Mouse (Mus musculus) urinary bladder, postnatal 14 days (tissue): ENCODE measurements around the gene Tmem106c.

Experiments used
- DNase-seq: peaks from one replicate; pipeline ENCODE4 v3.0.0; 2021; ENCODE audit warnings: low spot score

Gene Tmem106c

GRCm38 (mm10) chr15:98001321-98002112 lies 37.5 kb downstream of the Tmem106c start:
- DNase-seq: no peak

DNA sequence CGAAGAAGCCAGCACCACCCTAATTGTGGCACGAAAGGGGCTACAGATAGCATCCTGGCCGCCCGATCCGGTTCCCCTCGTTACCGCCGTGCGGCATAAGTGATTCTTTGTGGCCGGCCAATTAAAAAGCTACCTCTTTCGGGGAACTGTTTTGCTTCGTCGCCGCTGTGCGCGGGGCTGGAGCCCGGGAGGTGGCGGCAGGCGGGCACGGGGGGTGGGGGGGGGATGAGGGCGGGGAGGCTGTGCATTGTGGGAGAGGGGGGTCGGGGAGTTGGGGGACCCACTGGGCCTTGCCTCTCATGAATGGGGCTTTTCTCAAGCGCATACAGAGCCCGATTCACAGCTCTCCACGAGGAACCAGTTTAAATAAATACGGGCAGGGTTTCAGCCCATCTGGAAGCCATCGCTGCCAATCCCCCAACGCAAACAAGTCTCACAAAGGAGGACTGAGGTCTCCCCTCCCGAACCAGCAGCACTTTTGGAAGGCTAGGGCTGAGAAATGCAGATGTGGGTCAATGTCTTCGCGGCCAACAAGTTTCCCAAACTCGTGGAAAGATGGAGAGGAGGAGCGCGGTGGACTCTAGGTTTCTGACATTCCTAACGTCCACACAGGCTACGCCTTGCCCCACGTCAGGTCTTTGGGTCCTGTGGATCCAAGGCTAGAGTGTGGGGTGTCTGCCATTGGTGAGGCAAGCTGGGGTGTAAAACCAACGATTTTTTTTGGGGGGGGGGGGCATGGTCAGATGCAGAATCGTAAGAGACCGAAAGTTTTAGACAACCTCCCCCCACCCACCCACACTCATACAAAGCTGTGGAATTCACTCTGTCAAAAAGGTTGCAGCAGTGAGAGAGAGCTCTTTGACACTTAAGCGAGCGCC lies 38.4 kb downstream of the Tmem106c start:
- DNase-seq: no peak

DNA sequence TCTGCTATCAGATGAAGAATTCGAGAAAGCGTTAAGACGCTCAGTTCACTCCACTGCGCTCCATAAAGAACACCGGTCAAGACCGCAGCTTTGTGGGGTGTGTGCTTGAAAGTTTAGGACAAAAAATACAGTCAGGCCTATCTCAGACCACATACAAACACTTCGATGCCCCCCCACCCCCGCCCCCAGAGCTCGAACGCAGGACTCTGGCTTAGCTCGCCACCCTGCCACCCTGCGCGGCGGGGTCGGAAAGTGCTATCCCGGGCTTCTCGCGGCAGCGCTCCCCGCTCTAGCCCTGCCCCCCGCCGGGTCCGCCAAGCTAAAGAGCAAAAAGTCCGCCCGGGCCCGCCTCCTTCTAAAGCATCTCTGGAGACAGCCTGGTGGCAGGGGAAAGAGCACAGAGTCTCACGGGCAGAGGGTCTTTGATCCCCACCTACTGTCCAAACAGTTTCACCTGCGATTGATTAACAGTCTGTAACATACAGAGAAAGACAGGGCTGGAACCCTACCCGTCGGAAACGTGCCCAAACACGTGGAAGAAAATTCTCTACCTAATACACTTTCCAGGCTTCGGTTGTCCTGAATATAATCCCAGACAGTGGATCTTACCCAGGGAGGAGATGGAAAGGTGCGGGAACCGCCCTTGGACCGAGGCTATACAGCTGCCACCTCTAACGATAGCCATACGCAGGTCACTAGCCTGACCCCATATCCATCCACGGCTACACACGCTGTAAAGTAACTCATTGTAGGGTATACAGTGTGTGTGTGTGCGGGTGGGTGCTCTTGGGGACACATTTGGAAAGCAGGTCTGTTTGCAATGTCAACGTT lies 39.2 kb downstream of the Tmem106c start:
- peak; percentile 30 for DNase-seq

DNA sequence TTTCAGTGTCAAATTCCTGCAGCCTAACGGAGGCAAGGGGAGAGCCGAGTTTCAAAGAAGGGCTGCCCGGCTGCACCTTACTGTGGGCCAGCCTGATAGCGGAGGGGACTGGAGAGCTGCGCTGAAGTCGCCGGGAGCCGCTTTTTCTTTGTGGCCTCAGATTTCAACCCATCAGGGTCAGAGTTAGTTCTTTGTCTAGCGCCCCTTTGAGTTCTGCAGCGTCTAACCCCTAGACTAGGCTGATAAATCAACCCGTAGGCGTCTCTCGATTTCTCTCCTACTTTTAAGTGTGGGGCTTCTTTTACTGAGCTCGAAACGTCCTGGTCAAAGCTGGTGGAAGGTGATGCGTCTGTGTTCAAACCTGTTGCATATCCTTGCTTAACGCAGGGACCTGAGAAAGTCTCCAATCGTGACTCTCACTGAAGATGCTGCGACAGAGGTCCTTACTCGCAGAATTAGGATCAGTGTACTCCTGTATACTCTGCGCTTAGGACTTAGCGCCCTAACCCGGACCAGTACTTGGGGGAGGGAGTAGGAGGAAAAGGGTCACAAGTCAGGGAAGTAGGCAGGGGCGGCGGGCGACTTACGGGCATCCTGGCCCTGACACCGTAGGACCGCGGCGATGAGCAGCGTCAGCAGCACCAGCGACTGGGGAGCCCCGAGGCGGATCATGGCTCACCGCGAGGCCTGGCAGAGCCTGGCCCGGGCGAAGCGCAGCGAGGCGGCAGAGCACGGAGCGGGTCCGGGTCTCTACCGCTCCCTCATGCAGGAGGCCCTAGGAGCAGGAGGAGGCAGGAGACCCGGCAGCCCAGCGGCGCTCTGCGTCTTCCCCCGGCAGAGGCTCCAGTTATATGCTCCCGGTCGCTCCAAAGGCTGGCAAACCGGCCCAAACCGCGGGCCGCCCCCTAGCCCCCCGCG lies 40.1 kb downstream of the Tmem106c start, which contains the start of gene Col2a1:
TSS of gene Col2a1 (minus strand) at position 874 of the 918 bp plus-strand sequence.
- DNase-seq: no peak

DNA sequence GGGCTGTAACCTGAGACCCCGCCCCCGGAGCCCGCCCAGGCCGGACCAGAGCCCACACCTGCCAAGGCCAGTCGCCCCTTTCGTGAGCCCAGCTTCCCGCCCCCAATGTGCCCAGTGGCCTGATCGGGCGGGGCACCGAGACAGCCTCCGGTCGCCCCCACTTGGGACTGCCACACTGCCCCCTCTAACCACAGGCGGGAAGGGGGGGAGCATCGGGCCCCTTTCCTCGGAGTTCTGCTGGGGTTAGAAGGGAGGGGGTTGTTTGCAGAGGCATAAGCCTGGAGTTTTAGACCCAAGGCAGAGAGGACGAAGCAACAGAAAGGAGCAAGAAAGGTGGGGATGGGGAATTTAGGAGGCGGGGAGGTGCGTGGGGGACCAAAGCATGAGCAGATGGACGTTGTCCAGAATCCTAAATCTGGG lies 40.8 kb downstream of the Tmem106c start:
- no peak for DNase-seq

GRCm38 (mm10) chr15:98005181-98005580 lies 41.2 kb downstream of the Tmem106c start:
- no peak for DNase-seq

DNA sequence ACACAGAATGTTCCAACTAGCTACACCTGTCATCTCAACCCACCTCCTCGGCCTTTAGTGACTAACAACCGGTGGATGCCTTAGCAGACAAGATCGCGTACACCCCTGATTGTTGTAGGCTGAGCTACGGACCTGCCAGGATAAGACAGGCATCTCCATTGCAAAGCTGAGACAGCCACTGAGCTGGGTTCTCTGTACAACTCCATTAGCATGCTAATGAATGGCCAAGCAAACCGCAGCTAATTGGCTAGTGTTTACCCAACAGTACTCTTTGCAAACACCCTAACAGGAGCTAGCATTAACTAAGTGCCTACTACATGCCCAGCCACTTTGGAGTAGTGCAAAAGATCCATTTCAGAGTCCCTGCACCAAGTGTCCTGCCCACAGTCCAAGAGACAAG lies 48.8 kb downstream of the Tmem106c start:
- no peak for DNase-seq

- no peak for DNase-seq
Observed at GRCm38 (mm10) chr15:98017925-98018324, 53.9 kb downstream of the Tmem106c start.

DNA sequence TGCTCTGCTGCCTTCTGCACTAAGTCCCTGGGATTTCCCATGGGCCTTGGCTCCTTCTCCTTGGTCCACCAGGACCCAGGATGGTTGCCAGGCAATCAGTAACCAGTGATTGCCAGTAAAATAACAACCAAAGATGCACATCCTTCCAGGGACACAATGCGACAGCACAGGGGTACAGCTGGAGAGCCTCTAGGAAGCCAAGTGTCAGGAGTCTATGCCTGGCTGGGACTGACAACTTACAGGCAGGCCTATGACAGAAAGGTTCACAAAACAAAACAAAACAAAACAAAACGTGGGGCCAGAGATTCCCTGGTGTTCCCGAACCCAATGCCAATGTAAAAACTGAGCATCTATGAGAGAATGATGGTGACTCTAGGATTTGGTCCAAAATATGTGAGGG lies 55.0 kb downstream of the Tmem106c start:
- DNase-seq: no peak
